Mouse (Mus musculus) liver, postnatal 0 days (tissue): Measurements from ENCODE around the gene Tmc8. TPM values are rescaled to one million over a fixed set of nuclear protein-coding genes. Genes with fewer than 3 reads are reported as not detected.

Source experiments
- ATAC-seq: fragments of 200-750 bp; cut with Nextera tagmentation; 2 replicates; pipeline ENCODE4 v1.8.0; 2017; ENCODE audit warnings: mild to moderate bottlenecking, moderate library complexity
- DNase-seq: peaks from one replicate; pipeline ENCODE4 v3.0.0-alpha.2; 2016
- H3K27ac ChIP-seq: fragments of 300-500 bp; sonication (generic); 2 replicates; pipeline ENCODE4 v1.5.1; 2014; ENCODE audit warnings: antibody characterized with exemption, moderate library complexity, mild to moderate bottlenecking, low read depth
- H3K27me3 ChIP-seq: fragments of 300-500 bp; sonication (generic); 2 replicates; pipeline ENCODE4 v1.6.1; 2014; ENCODE audit warnings: low read length, control low read depth, mixed read lengths; ENCODE audit not compliant: insufficient read depth
- H3K36me3 ChIP-seq: fragments of 300-500 bp; sonication (generic); replicated peaks from 2 replicates; pipeline ENCODE4 v1.6.1; 2014; ENCODE audit warnings: mild to moderate bottlenecking, control low read depth, low read length, moderate library complexity, mixed read lengths; ENCODE audit not compliant: insufficient read depth
- H3K4me1 ChIP-seq: fragments of 300-500 bp; sonication (generic); 2 replicates; pipeline ENCODE4 v1.6.1; 2014; ENCODE audit warnings: antibody characterized with exemption, mild to moderate bottlenecking, control low read depth; ENCODE audit not compliant: insufficient read depth
- H3K4me2 ChIP-seq: fragments of 300-500 bp; sonication (generic); 2 replicates; pipeline ENCODE4 v1.6.1; 2014; ENCODE audit warnings: low read depth, mild to moderate bottlenecking, low read length, moderate library complexity, mixed read lengths
- H3K4me3 ChIP-seq: fragments of 300-500 bp; sonication (generic); 2 replicates; pipeline ENCODE4 v1.5.1; 2014; ENCODE audit warnings: low read depth, low read length
- H3K9ac ChIP-seq: fragments of 300-500 bp; sonication (generic); replicated peaks from 2 replicates; pipeline ENCODE4 v1.6.1; 2014; ENCODE audit warnings: mild to moderate bottlenecking, moderate library complexity
- H3K9me3 ChIP-seq: fragments of 300-500 bp; sonication (generic); 2 replicates; pipeline ENCODE4 v1.6.1; 2016; ENCODE audit warnings: mild to moderate bottlenecking, control low read depth, low read length, mixed read lengths
- CTCF ChIP-seq: sonication (generic); IDR thresholded peaks from 2 replicates; pipeline ENCODE4 v1.5.1; 2016; ENCODE audit warnings: antibody characterized with exemption, low read depth
- EP300 ChIP-seq: IDR thresholded peaks from 2 replicates; pipeline ENCODE4 v1.6.1; 2016; ENCODE audit warnings: antibody characterized with exemption, low read depth, mild to moderate bottlenecking
- WGBS: fragments of 180-500 bp; shearing (Covaris S2); extraction: QIAGEN DNeasy Blood & Tissue Kit; methylation state at CpG from one replicate; pipeline ENCODE4 v1.1.7; 2014; ENCODE audit not compliant: insufficient replicate concordance; 5-methylcytosine and 5-hydroxymethylcytosine counted together
- polyA plus RNA-seq: library from polyadenylated mRNA; unstranded; fragments of >200 nt; fragmentation: Nextera tagmentation; extraction: Ambion mirVana; gene quantifications from 2 replicates; pipeline ENCODE4 v1.2.1, GENCODE M21; 2015

The Tmc8 gene
- polyA plus RNA-seq, 1 experiment from 2014 or later: 6.8 TPM

DNA sequence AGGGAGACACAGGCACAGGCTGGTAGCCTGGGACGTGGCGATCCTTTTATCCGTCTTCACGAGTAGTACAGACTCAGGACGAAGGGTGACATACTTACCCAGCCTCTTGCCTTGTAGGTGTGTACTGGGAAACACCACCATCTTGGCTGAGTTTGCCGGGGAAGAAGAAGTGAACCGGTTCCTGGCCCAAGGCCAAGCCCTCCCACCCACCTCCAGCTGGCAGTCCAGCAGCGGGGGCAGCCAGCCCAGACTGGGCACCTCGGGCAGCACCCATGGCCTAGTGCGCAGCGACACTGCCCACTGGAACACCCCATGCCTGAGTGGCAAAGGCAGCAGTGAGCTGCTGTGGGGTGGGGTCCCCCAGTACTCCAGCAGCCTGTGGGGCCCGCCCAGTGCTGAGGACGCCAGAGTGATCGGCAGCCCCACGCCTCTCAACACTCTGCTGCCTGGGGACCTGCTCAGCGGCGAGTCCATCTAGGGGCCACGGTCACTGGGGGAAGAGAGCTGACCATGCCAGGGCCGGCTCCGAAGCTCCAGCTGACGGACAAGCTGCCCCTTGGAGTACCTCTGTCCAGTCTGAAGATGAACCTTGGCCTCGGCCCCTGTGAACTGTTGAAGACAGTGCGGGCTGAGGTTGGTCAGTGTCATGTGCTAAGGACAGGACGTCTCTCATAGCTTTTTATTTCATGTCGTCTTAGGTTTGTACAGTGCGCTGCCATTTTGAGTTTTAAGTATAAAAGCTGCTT, 21.3 kb upstream of the Tmc8 start:
- TF ChIP-seq CTCF: no peak
- no peak for TF ChIP-seq EP300
- ATAC-seq: no peak

DNA sequence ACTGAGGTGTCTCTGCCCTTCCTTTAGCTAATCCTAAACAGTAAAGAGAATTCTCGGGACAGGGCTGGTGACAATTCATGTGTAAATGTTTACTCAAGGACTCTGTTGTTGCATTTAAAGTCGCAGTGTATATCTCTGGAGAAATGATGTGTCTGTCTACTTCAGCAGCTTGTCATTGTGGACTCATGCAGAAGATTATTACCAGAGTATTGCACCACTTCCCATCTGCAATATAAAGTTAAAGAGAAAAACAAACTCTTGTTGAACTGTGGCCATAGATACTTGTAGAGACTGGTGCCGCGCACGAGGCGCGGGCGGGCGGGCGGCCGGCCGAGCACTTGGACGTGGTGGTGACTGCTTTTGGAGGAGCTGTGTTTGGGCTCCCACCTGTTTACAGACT, 20.1 kb upstream of the Tmc8 start:
- WGBS: 86% methylated on average over 13 of the region's 13 CpGs
- H3K9me3 ChIP-seq: no peaks in the 10 kb centered on the region
- H3K27me3 ChIP-seq: no peaks in the 10 kb centered on the region
- no peak overlapping the region for H3K9ac ChIP-seq
- DNase-seq: no peak
- H3K4me3 ChIP-seq: no peak overlapping the region
- ATAC-seq: no peak
- no peak for TF ChIP-seq EP300
- TF ChIP-seq CTCF: no peak
- no peaks in the 10 kb centered on the region for H3K4me1 ChIP-seq
- no peak overlapping the region for H3K27ac ChIP-seq
- H3K36me3 ChIP-seq: peaks cover 75% of the 10 kb centered on the region
- no peak overlapping the region for H3K4me2 ChIP-seq

More for the DNA sequence above, 21.3 kb upstream of the Tmc8 start:
- H3K27me3 ChIP-seq: no peaks in the 10 kb centered on the region
- no peak overlapping the region for H3K4me3 ChIP-seq
- no peak overlapping the region for H3K9ac ChIP-seq
- peaks cover 72% of the 10 kb centered on the region for H3K36me3 ChIP-seq
- no peaks in the 10 kb centered on the region for H3K4me1 ChIP-seq
- no peaks in the 10 kb centered on the region for H3K9me3 ChIP-seq
- no peak for DNase-seq
- H3K4me2 ChIP-seq: no peak overlapping the region
- no peak overlapping the region for H3K27ac ChIP-seq
- 90% methylated on average over 26 of the region's 26 CpGs for WGBS

DNA sequence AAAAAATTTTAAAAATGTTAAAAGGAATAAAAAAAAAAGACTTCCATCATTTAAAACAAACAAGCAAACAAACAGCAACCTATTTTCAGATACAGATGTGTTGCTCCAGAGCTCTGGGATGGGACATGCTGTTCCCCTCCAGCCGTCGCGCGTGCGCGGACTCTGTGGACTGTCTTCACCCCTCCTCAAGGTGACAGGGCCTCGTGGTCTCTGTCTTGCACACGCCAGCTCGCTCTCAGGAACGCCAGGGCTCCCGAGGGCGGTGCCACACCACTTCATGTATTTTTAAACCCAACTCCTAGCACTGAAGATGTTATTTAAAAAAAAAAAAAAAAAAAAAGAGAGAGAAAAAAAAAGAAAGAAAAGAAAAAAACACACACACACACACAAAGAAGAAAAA, 19.6 kb upstream of the Tmc8 start:
- Histone ChIP-seq H3K4me2 (no peak overlapping the region), H3K4me1 (no peaks in the 10 kb centered on the region), H3K36me3 (peaks cover 74% of the 10 kb centered on the region), H3K9me3 (no peaks in the 10 kb centered on the region), H3K4me3 (no peak overlapping the region), H3K27me3 (no peaks in the 10 kb centered on the region), H3K9ac (no peak overlapping the region), H3K27ac (no peak overlapping the region)
- ATAC-seq: no peak
- TF ChIP-seq CTCF (no peak), EP300 (no peak)
- no peak for DNase-seq
- 74% methylated on average over 12 of the region's 12 CpGs for WGBS

DNA sequence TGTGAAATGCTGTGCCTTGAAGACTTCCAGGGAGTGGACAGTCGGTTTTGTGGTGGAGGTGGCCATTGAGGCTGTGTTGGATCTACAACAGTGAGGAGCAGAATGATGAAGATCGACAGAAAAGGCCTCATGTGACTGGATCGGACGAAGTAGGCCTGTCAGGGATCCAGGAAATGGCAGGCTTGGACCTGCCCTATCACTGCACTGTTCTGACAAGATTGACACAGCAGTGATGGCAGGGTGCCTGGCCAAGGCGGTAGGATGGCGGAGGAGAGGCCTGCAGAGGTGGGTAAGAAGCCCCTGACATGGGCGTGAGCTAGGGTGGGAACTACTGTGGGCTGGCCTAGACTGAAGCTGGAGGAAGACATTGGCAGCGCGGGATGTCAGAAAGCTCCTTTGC, 17.6 kb upstream of the Tmc8 start:
- WGBS: 87% methylated on average over 9 of the region's 9 CpGs
- Histone ChIP-seq H3K36me3 (peaks cover 69% of the 10 kb centered on the region), H3K4me2 (no peak overlapping the region), H3K9ac (no peak overlapping the region), H3K9me3 (no peaks in the 10 kb centered on the region), H3K27me3 (no peaks in the 10 kb centered on the region), H3K27ac (no peak overlapping the region), H3K4me3 (no peak overlapping the region), H3K4me1 (no peaks in the 10 kb centered on the region)
- TF ChIP-seq CTCF: no peak
- no peak for TF ChIP-seq EP300
- no peak for ATAC-seq
- DNase-seq: no peak

DNA sequence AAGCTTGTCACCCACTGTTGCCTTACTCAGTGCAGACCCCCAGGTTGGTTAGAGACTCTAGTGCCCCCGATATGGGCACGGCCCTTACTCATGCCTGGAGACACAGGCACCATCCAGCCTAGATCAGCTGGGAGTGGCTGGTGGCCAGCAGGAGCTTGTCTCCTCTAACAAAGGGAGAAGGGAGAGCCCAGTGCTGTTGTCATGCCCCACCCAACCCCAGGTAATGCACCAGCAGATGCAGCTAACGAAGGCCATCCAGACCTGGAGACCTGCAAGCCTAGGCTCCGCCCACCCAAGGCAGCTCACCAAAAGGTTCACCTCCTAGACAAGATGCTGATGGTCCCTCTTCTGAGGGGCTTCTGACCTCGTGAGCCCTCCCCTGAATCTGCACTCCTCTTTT, 16.5 kb upstream of the Tmc8 start:
- Histone ChIP-seq H3K27ac (no peak overlapping the region), H3K36me3 (peaks cover 71% of the 10 kb centered on the region), H3K4me3 (no peak overlapping the region), H3K4me2 (no peak overlapping the region), H3K9ac (no peak overlapping the region), H3K4me1 (no peaks in the 10 kb centered on the region), H3K9me3 (no peaks in the 10 kb centered on the region), H3K27me3 (no peaks in the 10 kb centered on the region)
- no peak for DNase-seq
- ATAC-seq: no peak
- WGBS: 79% methylated on average over 5 of the region's 5 CpGs
- no peak for TF ChIP-seq CTCF
- no peak for TF ChIP-seq EP300

DNA sequence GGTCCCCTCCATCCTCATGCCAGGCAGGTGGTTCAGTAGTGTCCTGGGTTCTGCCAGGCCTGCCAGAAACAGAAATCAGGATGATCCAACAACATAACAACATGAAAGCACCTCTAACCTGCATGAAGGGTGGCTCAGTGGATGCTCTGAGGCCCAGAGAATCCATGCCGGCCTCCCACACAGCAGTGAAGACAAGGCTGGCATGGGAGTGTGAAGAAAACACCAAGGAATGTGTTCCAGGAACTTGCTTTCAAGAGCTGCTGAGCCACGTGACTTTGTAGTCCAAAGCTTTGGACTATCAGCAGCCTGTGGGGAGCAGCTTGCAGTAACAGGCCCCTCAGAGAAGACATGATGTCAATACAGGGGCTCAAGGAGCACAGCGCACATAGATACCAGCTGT, 15.6 kb upstream of the Tmc8 start:
- no peaks in the 10 kb centered on the region for H3K27me3 ChIP-seq
- no peak for ATAC-seq

More for the DNA sequence above, 15.6 kb upstream of the Tmc8 start:
- no peak for DNase-seq
- no peak overlapping the region for H3K27ac ChIP-seq
- no peak overlapping the region for H3K4me3 ChIP-seq
- H3K9ac ChIP-seq: no peak overlapping the region
- 86% methylated on average over 3 of the region's 3 CpGs for WGBS
- TF ChIP-seq EP300: no peak
- no peak for TF ChIP-seq CTCF
- H3K4me1 ChIP-seq: no peaks in the 10 kb centered on the region
- no peak overlapping the region for H3K4me2 ChIP-seq
- no peaks in the 10 kb centered on the region for H3K9me3 ChIP-seq
- H3K36me3 ChIP-seq: peaks cover 70% of the 10 kb centered on the region
